Mouse (Mus musculus) heart, postnatal 0 days (tissue): ENCODE measurements around the gene Tbl2. TPM values are rescaled to one million over a fixed set of nuclear protein-coding genes. Genes with fewer than 3 reads are reported as not detected.

Experiments
- ATAC-seq: fragments of 200-750 bp; cut with Nextera tagmentation; 2 replicates; pipeline ENCODE4 v1.8.0; 2017; ENCODE audit warnings: low read depth, moderate number of reproducible peaks, moderate library complexity; ENCODE audit not compliant: insufficient read depth
- DNase-seq: peaks from one replicate; pipeline ENCODE4 v3.0.0-alpha.2; 2016; ENCODE audit warnings: low spot score
- H3K27ac ChIP-seq: fragments of 300-500 bp; sonication (generic); 2 replicates; pipeline ENCODE4 v1.5.1; 2014; ENCODE audit warnings: low read depth, mild to moderate bottlenecking
- H3K27me3 ChIP-seq: fragments of 300-500 bp; sonication (generic); 2 replicates; pipeline ENCODE4 v1.6.1; 2014; ENCODE audit warnings: low read length, mixed read lengths; ENCODE audit not compliant: control insufficient read depth, insufficient read depth
- H3K36me3 ChIP-seq: fragments of 300-500 bp; sonication (generic); replicated peaks from 2 replicates; pipeline ENCODE4 v1.6.1; 2014; ENCODE audit warnings: low read length, mixed read lengths; ENCODE audit not compliant: control insufficient read depth, insufficient read depth
- H3K4me1 ChIP-seq: fragments of 300-500 bp; sonication (generic); 2 replicates; pipeline ENCODE4 v1.6.1; 2014; ENCODE audit warnings: antibody characterized with exemption; ENCODE audit not compliant: control insufficient read depth, insufficient read depth
- H3K4me2 ChIP-seq: fragments of 300-500 bp; sonication (generic); 2 replicates; pipeline ENCODE4 v1.6.1; 2014; ENCODE audit warnings: low read depth, mild to moderate bottlenecking, low read length, moderate library complexity
- H3K4me3 ChIP-seq: fragments of 300-500 bp; sonication (generic); 2 replicates; pipeline ENCODE4 v1.5.1; 2014; ENCODE audit warnings: low read depth, low read length
- H3K9ac ChIP-seq: fragments of 300-500 bp; sonication (generic); replicated peaks from 2 replicates; pipeline ENCODE4 v1.6.1; 2014; ENCODE audit warnings: low read depth, low read length, mixed read lengths
- H3K9me3 ChIP-seq: fragments of 300-500 bp; sonication (generic); replicated peaks from 2 replicates; pipeline ENCODE4 v1.6.1; 2016; ENCODE audit warnings: low read length; ENCODE audit not compliant: control insufficient read depth
- CTCF ChIP-seq: IDR thresholded peaks from 2 replicates; pipeline ENCODE4 v1.5.1; 2016; ENCODE audit warnings: antibody characterized with exemption, control low read depth, low read depth
- EP300 ChIP-seq: IDR thresholded peaks from 2 replicates; pipeline ENCODE4 v1.6.1; 2016; ENCODE audit warnings: antibody characterized with exemption, low read depth
- WGBS: fragments of 180-500 bp; shearing (Covaris S2); extraction: QIAGEN DNeasy Blood & Tissue Kit; methylation state at CpG from one replicate; pipeline ENCODE4 v1.1.7; 2014; 5-methylcytosine and 5-hydroxymethylcytosine counted together
- polyA plus RNA-seq: library from polyadenylated mRNA; unstranded; fragments of >200 nt; fragmentation: Nextera tagmentation; extraction: Ambion mirVana; gene quantifications from 2 replicates; pipeline ENCODE4 v1.2.1, GENCODE M21; 2015
- total RNA-seq: library from RNA; depleted of rRNA; stranded (reverse); fragments of >200 nt; gene quantifications from 2 replicates; pipeline ENCODE4 v1.2.3, GENCODE M21; 2014; ENCODE audit warnings: low replicate concordance

The Tbl2 gene
- total and polyA plus RNA-seq, 2 experiments from 2014 or later, result 11.3 to 30.0 TPM

DNA sequence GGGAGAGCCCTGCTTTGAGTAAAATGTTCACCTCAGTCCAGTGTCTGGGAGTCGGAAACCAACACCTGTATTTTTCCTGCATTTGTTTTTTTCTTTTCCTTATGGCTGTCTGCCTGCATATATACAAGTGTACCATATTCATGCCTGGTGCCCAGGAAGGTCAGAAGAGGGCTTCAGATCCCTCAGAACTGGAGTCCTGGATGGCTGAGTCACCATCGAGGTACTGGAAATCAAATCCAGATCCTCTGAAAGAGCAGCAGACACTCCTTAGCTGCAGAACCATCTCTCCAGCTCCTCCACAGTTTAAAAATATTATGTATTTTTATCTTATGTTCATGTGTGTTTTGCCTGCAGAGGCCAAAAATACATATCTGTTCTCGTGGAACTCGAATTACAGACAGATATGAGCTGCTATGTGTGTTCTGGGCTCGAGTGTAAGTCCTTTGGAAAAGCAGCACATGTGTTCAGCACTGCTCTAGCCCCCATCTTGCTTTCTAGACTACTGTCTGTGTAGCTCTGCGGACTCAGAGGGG is 22.3 kb downstream of the Tbl2 start:
- no peaks in the 10 kb centered on the region for H3K9me3 ChIP-seq
- peaks cover 52% of the 10 kb centered on the region for H3K36me3 ChIP-seq
- H3K4me1 ChIP-seq, result peaks cover 8% of the 10 kb centered on the region
- no peak overlapping the region for H3K27ac ChIP-seq
- no peaks in the 10 kb centered on the region for H3K27me3 ChIP-seq
- H3K4me3 ChIP-seq, result no peak overlapping the region
- no peak overlapping the region for H3K4me2 ChIP-seq
- 87% methylated on average over 6 of the region's 6 CpGs for WGBS
- no peak for DNase-seq
- no peak for ATAC-seq
- H3K9ac ChIP-seq, result no peak overlapping the region
- TF ChIP-seq CTCF, result no peak
- no peak for TF ChIP-seq EP300

DNA sequence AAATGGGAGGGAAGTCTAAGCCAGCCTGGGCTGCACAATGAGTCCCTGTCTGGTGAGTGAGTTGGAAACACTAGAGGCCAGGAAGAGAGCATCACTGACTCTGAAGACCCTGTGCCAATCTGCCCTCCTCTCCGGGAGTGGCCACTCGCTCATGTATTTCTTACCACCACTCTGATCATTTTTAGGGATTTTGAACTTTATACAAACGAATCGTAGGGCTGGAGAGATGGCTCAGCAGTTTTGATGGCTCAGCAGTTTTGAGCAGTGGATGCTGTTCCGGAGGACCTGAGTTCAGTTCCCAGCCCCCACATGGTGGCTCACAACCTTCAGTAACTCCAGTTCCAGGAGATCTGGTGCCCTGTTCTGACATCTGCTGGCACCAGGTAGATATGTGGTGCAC is 23.5 kb downstream of the Tbl2 start:
- whole genome bisulfite sequencing, result 96% methylated on average over 5 of the region's 5 CpGs
- TF ChIP-seq CTCF (no peak), EP300 (no peak)
- H3K27ac ChIP-seq, result no peak overlapping the region
- H3K4me1 ChIP-seq, result peaks cover 8% of the 10 kb centered on the region
- ATAC-seq (no peak), DNase-seq (no peak)
- no peaks in the 10 kb centered on the region for H3K9me3 ChIP-seq
- no peak overlapping the region for H3K4me2 ChIP-seq
- H3K4me3 ChIP-seq, result no peak overlapping the region
- no peaks in the 10 kb centered on the region for H3K27me3 ChIP-seq
- H3K9ac ChIP-seq, result no peak overlapping the region
- peaks cover 64% of the 10 kb centered on the region for H3K36me3 ChIP-seq

DNA sequence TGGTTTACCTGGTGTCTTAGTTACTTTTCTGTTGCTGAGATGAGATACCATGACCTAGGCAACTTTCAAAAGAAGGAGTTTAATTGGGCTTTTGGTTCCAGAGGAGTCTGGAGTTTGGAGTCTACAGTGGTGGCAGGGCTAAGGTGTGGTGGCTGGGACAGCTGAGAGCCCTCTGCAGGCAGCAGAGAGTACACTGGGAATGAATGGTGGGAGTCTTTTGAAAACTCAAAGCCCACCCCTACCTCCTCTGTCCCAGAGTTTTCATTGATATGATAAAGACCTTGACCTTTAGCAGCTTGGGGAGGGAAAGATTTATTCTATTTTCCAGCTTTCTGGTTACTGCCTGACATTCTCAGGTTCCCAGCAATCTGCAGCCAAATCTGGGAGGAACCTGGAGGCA is 25.6 kb downstream of the Tbl2 start:
- Histone ChIP-seq H3K4me2 (no peak overlapping the region), H3K36me3 (peaks cover 85% of the 10 kb centered on the region), H3K4me3 (no peak overlapping the region), H3K4me1 (no peaks in the 10 kb centered on the region), H3K27me3 (no peaks in the 10 kb centered on the region), H3K9me3 (no peaks in the 10 kb centered on the region), H3K9ac (no peak overlapping the region), H3K27ac (no peak overlapping the region)
- ATAC-seq, result no peak
- TF ChIP-seq EP300, result no peak
- TF ChIP-seq CTCF, result no peak
- no peak for DNase-seq

DNA sequence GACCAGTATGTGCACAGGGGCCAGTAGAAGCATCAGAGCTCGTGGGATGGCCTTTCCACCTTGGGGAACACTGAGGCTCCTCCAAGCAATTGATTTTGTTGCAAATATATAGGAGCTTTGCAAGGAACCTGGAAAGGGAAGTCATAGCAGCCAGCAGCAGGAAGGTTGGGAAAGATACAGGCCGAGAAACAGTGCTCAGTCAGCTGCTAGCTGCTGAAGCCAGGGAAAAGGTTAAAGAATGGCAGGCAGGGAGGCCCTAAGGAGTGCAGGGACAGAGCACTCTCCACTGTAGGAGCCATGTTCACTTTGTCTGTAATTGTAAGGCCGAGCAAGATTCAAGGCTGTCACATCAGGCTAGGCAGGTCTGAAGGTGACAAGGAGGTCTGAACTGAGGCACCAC is 29.1 kb downstream of the Tbl2 start:
- Histone ChIP-seq H3K36me3 (peaks cover 88% of the 10 kb centered on the region), H3K9ac (no peak overlapping the region), H3K27me3 (no peaks in the 10 kb centered on the region), H3K4me2 (no peak overlapping the region), H3K27ac (no peak overlapping the region), H3K4me1 (no peaks in the 10 kb centered on the region), H3K4me3 (no peak overlapping the region), H3K9me3 (no peaks in the 10 kb centered on the region)
- DNase-seq (no peak), ATAC-seq (no peak)
- 63% methylated on average over 3 of the region's 3 CpGs for WGBS
- TF ChIP-seq EP300 (no peak), CTCF (no peak)

DNA sequence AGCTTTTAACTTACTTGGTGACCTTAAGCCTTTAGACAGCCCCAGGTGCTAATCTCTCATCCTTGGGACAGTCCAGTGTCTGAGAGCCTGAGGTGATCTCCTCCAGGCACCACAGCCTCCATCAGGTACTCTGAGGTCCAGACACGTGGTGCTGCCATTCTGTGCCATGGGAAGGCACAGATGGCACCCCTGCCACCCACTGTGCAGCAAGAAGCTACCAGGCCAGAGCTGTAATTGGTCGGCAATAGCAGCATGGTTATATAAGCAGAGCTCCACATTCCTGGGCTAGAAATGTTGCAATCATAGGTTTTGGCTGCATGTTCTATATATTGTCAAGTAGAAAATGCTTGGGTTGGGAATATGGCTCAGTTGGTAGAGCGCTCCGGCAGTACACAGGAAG is 29.5 kb downstream of the Tbl2 start:
- 89% methylated on average over 4 of the region's 4 CpGs for whole genome bisulfite sequencing
- Histone ChIP-seq H3K27ac (no peak overlapping the region), H3K4me1 (no peaks in the 10 kb centered on the region), H3K4me3 (no peak overlapping the region), H3K4me2 (no peak overlapping the region), H3K27me3 (no peaks in the 10 kb centered on the region), H3K36me3 (peaks cover 85% of the 10 kb centered on the region), H3K9me3 (no peaks in the 10 kb centered on the region), H3K9ac (no peak overlapping the region)
- TF ChIP-seq CTCF (no peak), EP300 (no peak)
- DNase-seq, result no peak
- no peak; the same call in 1 of the 2 replicates for ATAC-seq

DNA sequence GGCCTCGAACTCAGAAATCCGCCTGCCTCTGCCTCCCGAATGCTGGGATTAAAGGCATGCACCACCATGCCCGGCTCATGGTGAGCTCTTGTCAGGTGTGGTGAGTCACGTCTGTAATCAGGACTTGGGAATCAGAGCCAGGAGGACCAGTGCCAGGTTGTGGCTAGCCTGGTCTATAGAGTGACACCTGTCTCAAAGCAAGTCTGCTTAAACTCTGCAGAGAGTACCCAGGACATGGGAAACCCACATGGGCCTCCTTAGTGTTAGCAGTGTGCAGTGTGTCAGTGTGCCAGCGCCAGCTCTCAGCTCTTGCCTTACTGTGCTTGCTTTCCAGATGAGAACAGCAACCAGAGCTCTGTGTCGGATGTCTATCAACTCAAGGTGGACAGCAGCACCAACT is 30.2 kb downstream of the Tbl2 start:
- WGBS, result 81% methylated on average over 5 of the region's 7 CpGs
- no peak overlapping the region for H3K4me2 ChIP-seq
- no peak for ATAC-seq
- H3K4me1 ChIP-seq, result no peaks in the 10 kb centered on the region
- no peak for TF ChIP-seq EP300
- TF ChIP-seq CTCF, result no peak
- no peak overlapping the region for H3K4me3 ChIP-seq
- H3K9me3 ChIP-seq, result peaks cover 2% of the 10 kb centered on the region; the same call in 1 of the 2 replicates
- H3K9ac ChIP-seq, result no peak overlapping the region
- no peaks in the 10 kb centered on the region for H3K27me3 ChIP-seq
- peaks cover 78% of the 10 kb centered on the region for H3K36me3 ChIP-seq
- DNase-seq, result no peak
- H3K27ac ChIP-seq, result no peak overlapping the region
